Mouse (Mus musculus) lung, postnatal 25 days (tissue): Measurements from ENCODE around the gene Zfp871.
"Not testable (repeated sequence)": the region's sequence is repeated elsewhere in the genome, so short reads cannot be mapped to it uniquely, and the experiment has no call there.

Experiments used
- DNase-seq: peaks from one replicate; pipeline ENCODE4 v3.0.0; 2022; ENCODE audit warnings: low spot score

Zfp871 gene

GRCm38 (mm10) chr17:32738406-32738805, 49.7 kb downstream of the Zfp871 start:
- DNase-seq, result no peak

GRCm38 (mm10) chr17:32729029-32729428, 59.1 kb downstream of the Zfp871 start:
- DNase-seq, result no peak

- not testable (repeated sequence) for DNase-seq
These were observed 61.7 kb downstream of the Zfp871 start for GRCm38 (mm10) chr17:32726360-32726759.

GRCm38 (mm10) chr17:32722771-32723170, 65.3 kb downstream of the Zfp871 start:
- no peak for DNase-seq

- not testable (repeated sequence) for DNase-seq
These were observed 65.9 kb downstream of the Zfp871 start for GRCm38 (mm10) chr17:32722151-32722550.
